Mouse (Mus musculus): ENCODE data around the gene Rhebl1. TPM values are rescaled to one million over a fixed set of nuclear protein-coding genes. Genes with fewer than 3 reads are reported as not detected.

The Rhebl1 gene
- polyA plus RNA-seq, 1 experiment from 2014 or later, result 9.4 TPM

- no peak for ATAC-seq
- WGBS, result 78% methylated on average over 16 of the region's 16 CpGs
- no peaks in the 10 kb centered on the region for H3K27me3 ChIP-seq (replicated peaks; ENCODE audit: control insufficient read depth, insufficient read depth, low read length)
- H3K27ac ChIP-seq (ENCODE audit: low read depth, low read length), result no peak overlapping the region
- H3K4me2 ChIP-seq (replicated peaks; ENCODE audit: low read depth), result no peak overlapping the region
- peaks cover 99% of the 10 kb centered on the region for H3K36me3 ChIP-seq (ENCODE audit: control insufficient read depth, insufficient read depth)
- H3K9me3 ChIP-seq (ENCODE audit: control insufficient read depth), result no peaks in the 10 kb centered on the region
- no peak for TF ChIP-seq CTCF (IDR thresholded peaks at IDR 0.05; ENCODE audit: low read depth)
- no peak overlapping the region for H3K4me3 ChIP-seq (ENCODE audit: low read depth, low read length)
- no peak overlapping the region for H3K9ac ChIP-seq (ENCODE audit: low read depth, low read length)
- H3K4me1 ChIP-seq (replicated peaks; ENCODE audit: control insufficient read depth, insufficient read depth, low read length), result 0 out of 2 replicates have a peak, but pooled peaks cover 4% of the 10 kb centered on the region
These were observed 44.3 kb downstream of the Rhebl1 start for GRCm38 (mm10) chr15:98849956-98850600.

GRCm38 (mm10) chr15:98849165-98849564 is 45.2 kb downstream of the Rhebl1 start:
- no peak overlapping the region for H3K27ac ChIP-seq (ENCODE audit: low read depth, low read length)
- 95% methylated on average over 11 of the region's 11 CpGs for WGBS
- H3K9ac ChIP-seq (ENCODE audit: low read depth, low read length), result no peak overlapping the region
- peaks cover 99% of the 10 kb centered on the region for H3K36me3 ChIP-seq (ENCODE audit: control insufficient read depth, insufficient read depth)
- H3K9me3 ChIP-seq (ENCODE audit: control insufficient read depth), result no peaks in the 10 kb centered on the region
- no peak for ATAC-seq
- H3K4me3 ChIP-seq (ENCODE audit: low read depth, low read length), result no peak overlapping the region
- H3K4me1 ChIP-seq (replicated peaks; ENCODE audit: control insufficient read depth, insufficient read depth, low read length), result 0 out of 2 replicates have a peak, but pooled peaks cover 4% of the 10 kb centered on the region
- no peak overlapping the region for H3K4me2 ChIP-seq (replicated peaks; ENCODE audit: low read depth)
- TF ChIP-seq CTCF (IDR thresholded peaks at IDR 0.05; ENCODE audit: low read depth), result no peak
- no peaks in the 10 kb centered on the region for H3K27me3 ChIP-seq (replicated peaks; ENCODE audit: control insufficient read depth, insufficient read depth, low read length)

- no peak for ATAC-seq
- no peak for TF ChIP-seq CTCF (IDR thresholded peaks at IDR 0.05; ENCODE audit: low read depth)
These were observed 48.2 kb downstream of the Rhebl1 start for GRCm38 (mm10) chr15:98846140-98846539.

GRCm38 (mm10) chr15:98845149-98845548 is 49.2 kb downstream of the Rhebl1 start:
- 83% methylated on average over 2 of the region's 2 CpGs for WGBS
- TF ChIP-seq CTCF (IDR thresholded peaks at IDR 0.05; ENCODE audit: low read depth), result no peak
- ATAC-seq, result no peak

More at GRCm38 (mm10) chr15:98846140-98846539, 48.2 kb downstream of the Rhebl1 start:
- no peak overlapping the region for H3K4me2 ChIP-seq (replicated peaks; ENCODE audit: low read depth)
- H3K27ac ChIP-seq (ENCODE audit: low read depth, low read length), result no peak overlapping the region; the same call in 1 of the 2 replicates
- H3K27me3 ChIP-seq (replicated peaks; ENCODE audit: control insufficient read depth, insufficient read depth, low read length), result no peaks in the 10 kb centered on the region
- peaks cover 100% of the 10 kb centered on the region for H3K36me3 ChIP-seq (ENCODE audit: control insufficient read depth, insufficient read depth)
- no peak overlapping the region for H3K4me3 ChIP-seq (ENCODE audit: low read depth, low read length)
- H3K9me3 ChIP-seq (ENCODE audit: control insufficient read depth), result no peaks in the 10 kb centered on the region
- H3K9ac ChIP-seq (ENCODE audit: low read depth, low read length), result no peak overlapping the region
- no peaks in the 10 kb centered on the region for H3K4me1 ChIP-seq (replicated peaks; ENCODE audit: control insufficient read depth, insufficient read depth, low read length)
- WGBS, result 85% methylated on average over 8 of the region's 8 CpGs

GRCm38 (mm10) chr15:98843595-98844223 is 50.6 kb downstream of the Rhebl1 start:
- H3K27ac ChIP-seq (ENCODE audit: low read depth, low read length), result no peak overlapping the region
- no peak overlapping the region for H3K4me2 ChIP-seq (replicated peaks; ENCODE audit: low read depth)
- no peak overlapping the region for H3K9ac ChIP-seq (ENCODE audit: low read depth, low read length)
- H3K4me3 ChIP-seq (ENCODE audit: low read depth, low read length), result no peak overlapping the region
- peaks cover 100% of the 10 kb centered on the region for H3K36me3 ChIP-seq (ENCODE audit: control insufficient read depth, insufficient read depth)
- no peaks in the 10 kb centered on the region for H3K27me3 ChIP-seq (replicated peaks; ENCODE audit: control insufficient read depth, insufficient read depth, low read length)
- ATAC-seq, result no peak
- WGBS, result 93% methylated on average over 11 of the region's 11 CpGs
- no peaks in the 10 kb centered on the region for H3K4me1 ChIP-seq (replicated peaks; ENCODE audit: control insufficient read depth, insufficient read depth, low read length)
- H3K9me3 ChIP-seq (ENCODE audit: control insufficient read depth), result no peaks in the 10 kb centered on the region
- no peak for TF ChIP-seq CTCF (IDR thresholded peaks at IDR 0.05; ENCODE audit: low read depth)

More at GRCm38 (mm10) chr15:98845149-98845548, 49.2 kb downstream of the Rhebl1 start:
- no peak overlapping the region for H3K4me3 ChIP-seq (ENCODE audit: low read depth, low read length)
- no peaks in the 10 kb centered on the region for H3K9me3 ChIP-seq (ENCODE audit: control insufficient read depth)
- H3K36me3 ChIP-seq (ENCODE audit: control insufficient read depth, insufficient read depth), result peaks cover 100% of the 10 kb centered on the region
- no peak overlapping the region for H3K4me2 ChIP-seq (replicated peaks; ENCODE audit: low read depth)
- H3K27ac ChIP-seq (ENCODE audit: low read depth, low read length), result 0 out of 2 replicates have a peak overlapping the region, but pooled peaks have one; percentile 7
- H3K9ac ChIP-seq (ENCODE audit: low read depth, low read length), result no peak overlapping the region
- no peaks in the 10 kb centered on the region for H3K27me3 ChIP-seq (replicated peaks; ENCODE audit: control insufficient read depth, insufficient read depth, low read length)
- H3K4me1 ChIP-seq (replicated peaks; ENCODE audit: control insufficient read depth, insufficient read depth, low read length), result no peaks in the 10 kb centered on the region

GRCm38 (mm10) chr15:98839671-98840585 is 54.4 kb downstream of the Rhebl1 start:
- Histone ChIP-seq H3K4me1 (replicated peaks; ENCODE audit: control insufficient read depth, insufficient read depth, low read length) (no peaks in the 10 kb centered on the region), H3K9me3 (ENCODE audit: control insufficient read depth) (no peaks in the 10 kb centered on the region), H3K4me2 (replicated peaks; ENCODE audit: low read depth) (no peak overlapping the region), H3K27ac (ENCODE audit: low read depth, low read length) (no peak overlapping the region), H3K9ac (ENCODE audit: low read depth, low read length) (no peak overlapping the region), H3K27me3 (replicated peaks; ENCODE audit: control insufficient read depth, insufficient read depth, low read length) (no peaks in the 10 kb centered on the region), H3K36me3 (ENCODE audit: control insufficient read depth, insufficient read depth) (peaks cover 99% of the 10 kb centered on the region), H3K4me3 (ENCODE audit: low read depth, low read length) (no peak overlapping the region)
- WGBS, result 90% methylated on average over 30 of the region's 30 CpGs
- TF ChIP-seq CTCF (IDR thresholded peaks at IDR 0.05; ENCODE audit: low read depth), result no peak
- ATAC-seq, result no peak

Data from intestine, postnatal 0 days (tissue).